Mouse (Mus musculus): Measurements from ENCODE around the gene Gm10645. TPM values are rescaled to one million over a fixed set of nuclear protein-coding genes. Genes with fewer than 3 reads are reported as not detected.
A peak's percentile ranks its signal among the peaks of the same experiment; 100 is the strongest.

The Gm10645 gene
- total RNA-seq (2021) = 1 to 10 TPM; 1.6 to 2.3 TPM

GRCm38 (mm10) chr8:83165931-83166867, at the start of gene Gm10645:
Gene Gm10645 (minus strand): TSS chr8:83166170.
- intact Hi-C loops (cut with DNase I) = loop anchor here (5.0 to 10.0 kb wide), 4 partner anchors 36 to 304 kb away; partner anchors contain the start of genes Elmod2 and Rnf150

GRCm38 (mm10) chr8:83215065-83215464, 49.1 kb upstream of the Gm10645 start:
- no peak for DNase-seq (ENCODE audit: low spot score in 2 of 2)
- intact Hi-C loops (cut with DNase I) = no loop called here

More at GRCm38 (mm10) chr8:83165931-83166867, at the start of gene Gm10645:
- peak; percentile 61 to 69 for DNase-seq (ENCODE audit: low spot score in 2 of 2)

GRCm38 (mm10) chr8:83210676-83211075, 44.7 kb upstream of the Gm10645 start:
- no peak for DNase-seq (ENCODE audit: low spot score in 2 of 2)
- intact Hi-C loops (cut with DNase I) = no loop called here

GRCm38 (mm10) chr8:83209581-83209980, 43.6 kb upstream of the Gm10645 start:
- intact Hi-C loops (cut with DNase I) = loop anchor here (5.0 kb wide), 1 partner anchor 33 kb away; no protein-coding TSS in a partner anchor
- DNase-seq (ENCODE audit: low spot score in 2 of 2) = no peak

- no peak for DNase-seq (ENCODE audit: low spot score in 2 of 2)
- intact Hi-C loops (cut with DNase I) = loop anchor here (5.0 kb wide), 1 partner anchor 36 kb away; no protein-coding TSS in a partner anchor
Observed at GRCm38 (mm10) chr8:83205907-83206306, 39.9 kb upstream of the Gm10645 start.

- DNase-seq (ENCODE audit: low spot score in 2 of 2) = no peak
- intact Hi-C loops (cut with DNase I) = loop anchor here (5.0 kb wide), 1 partner anchor 36 kb away; the partner anchor contains the start of genes Gm10645 and Tbc1d9
Observed at GRCm38 (mm10) chr8:83202946-83203345, 37.0 kb upstream of the Gm10645 start.

- peak; percentile 36 to 45 for DNase-seq (ENCODE audit: low spot score in 2 of 2)
- intact Hi-C loops (cut with DNase I) = loop anchor here (5.0 kb wide), 1 partner anchor 33 kb away; the partner anchor contains the start of genes Gm10645 and Tbc1d9
Observed at GRCm38 (mm10) chr8:83200191-83201177, 34.5 kb upstream of the Gm10645 start.

GRCm38 (mm10) chr8:83199715-83200114, 33.7 kb upstream of the Gm10645 start:
- DNase-seq (ENCODE audit: low spot score in 2 of 2) = no peak
- intact Hi-C loops (cut with DNase I) = loop anchor here (5.0 kb wide), 1 partner anchor 32 kb away; the partner anchor contains the start of genes Gm10645 and Tbc1d9

GRCm38 (mm10) chr8:83196088-83196487, 30.1 kb upstream of the Gm10645 start:
- intact Hi-C loops (cut with DNase I) = no loop called here

GRCm38 (mm10) chr8:83189538-83190095, 23.6 kb upstream of the Gm10645 start:
- DNase-seq (ENCODE audit: low spot score in 2 of 2) = no peak
- intact Hi-C loops (cut with DNase I) = no loop called here

More at GRCm38 (mm10) chr8:83196088-83196487, 30.1 kb upstream of the Gm10645 start:
- peak; percentile 38 to 58 for DNase-seq (ENCODE audit: low spot score in 2 of 2)

- DNase-seq (ENCODE audit: low spot score in 2 of 2) = no peak
- intact Hi-C loops (cut with DNase I) = no loop called here
Observed at GRCm38 (mm10) chr8:83187363-83187962, 21.5 kb upstream of the Gm10645 start.

- intact Hi-C loops (cut with DNase I) = no loop called here
Observed at GRCm38 (mm10) chr8:83186376-83186775, 20.4 kb upstream of the Gm10645 start.

GRCm38 (mm10) chr8:83182784-83183183, 16.8 kb upstream of the Gm10645 start:
- no peak for DNase-seq (ENCODE audit: low spot score in 2 of 2)
- intact Hi-C loops (cut with DNase I) = no loop called here

More at GRCm38 (mm10) chr8:83186376-83186775, 20.4 kb upstream of the Gm10645 start:
- DNase-seq (ENCODE audit: low spot score in 2 of 2) = no peak

GRCm38 (mm10) chr8:83181851-83182482, 16.0 kb upstream of the Gm10645 start:
- no peak for DNase-seq (ENCODE audit: low spot score in 2 of 2)
- intact Hi-C loops (cut with DNase I) = no loop called here

GRCm38 (mm10) chr8:83178228-83178742, 12.3 kb upstream of the Gm10645 start:
- intact Hi-C loops (cut with DNase I) = no loop called here
- DNase-seq (ENCODE audit: low spot score in 2 of 2) = no peak

GRCm38 (mm10) chr8:83177317-83178195, 11.6 kb upstream of the Gm10645 start:
- no peak for DNase-seq (ENCODE audit: low spot score in 2 of 2)
- intact Hi-C loops (cut with DNase I) = no loop called here

GRCm38 (mm10) chr8:83176785-83177184, 10.8 kb upstream of the Gm10645 start:
- intact Hi-C loops (cut with DNase I) = no loop called here
- no peak for DNase-seq (ENCODE audit: low spot score in 2 of 2)
